Mouse (Mus musculus) liver, adult 2 months (tissue): ENCODE data around the gene Tbc1d22a.

ENCODE experiments used
- CTCF ChIP-seq: fragments of 200-500 bp; IDR thresholded peaks from 2 replicates; pipeline ENCODE4 v1.5.1; 2011; ENCODE audit warnings: low read depth, low read length, control low read depth
- POLR2A ChIP-seq: fragments of 200-500 bp; IDR thresholded peaks from 2 replicates; pipeline ENCODE4 v1.6.1; 2011; ENCODE audit warnings: low read length, control low read depth; ENCODE audit not compliant: insufficient read depth; ENCODE audit errors: extremely low read depth

GRCm38 (mm10) chr15:86178594-86178993 is 35.7 kb upstream of the Tbc1d22a start:
- TF ChIP-seq POLR2A (no peak), CTCF (no peak)
